Mouse (Mus musculus) adrenal gland, adult 8-10 months (tissue): Measurements from ENCODE around the gene Blvrb. TPM values are rescaled to one million over a fixed set of nuclear protein-coding genes. Genes with fewer than 3 reads are reported as not detected.
A peak's percentile ranks its signal among the peaks of the same experiment; 100 is the strongest.

Experiments
- DNase-seq: peaks from one replicate; pipeline ENCODE4 v3.0.0; 2022
- total RNA-seq, 4 experiments: library from RNA; stranded (reverse); gene quantifications; 2 replicates each; pipeline ENCODE4 v1.2.4; 2022

Gene Blvrb
- total RNA-seq, 4 experiments from 2014 or later, result 33.7 to 49.5 (median 44.8) TPM

DNA sequence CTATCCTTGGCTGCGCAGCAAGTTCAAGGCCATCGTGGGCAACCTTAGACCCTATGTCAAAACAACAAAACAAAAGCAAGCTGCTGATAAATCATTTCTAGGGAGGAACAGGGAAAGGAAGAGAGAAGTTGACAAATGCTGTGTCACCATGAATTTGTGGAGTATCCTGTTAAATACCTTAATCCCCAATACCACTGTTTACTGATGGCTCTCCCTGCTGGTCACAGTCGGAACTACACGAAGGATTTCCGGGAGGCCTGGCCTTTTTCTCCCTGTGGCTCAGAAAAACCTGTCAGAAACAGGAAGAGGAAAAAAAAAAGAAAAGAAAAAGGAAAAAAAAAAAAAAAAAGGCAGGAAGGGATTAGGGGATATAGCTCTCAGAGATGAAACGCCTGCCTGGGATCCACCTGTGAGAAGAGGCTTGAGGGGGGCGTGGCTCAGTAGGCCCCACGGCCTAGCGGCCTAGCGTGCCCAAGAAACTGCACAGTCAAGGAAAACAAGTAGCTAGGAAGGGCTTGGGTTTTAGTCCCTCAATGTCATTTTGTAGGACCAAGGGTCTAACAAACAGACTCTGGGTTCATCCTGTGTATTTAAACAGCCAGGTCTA is 1.6 kb downstream of the Blvrb start:
- peak; percentile 52 for DNase-seq

DNA sequence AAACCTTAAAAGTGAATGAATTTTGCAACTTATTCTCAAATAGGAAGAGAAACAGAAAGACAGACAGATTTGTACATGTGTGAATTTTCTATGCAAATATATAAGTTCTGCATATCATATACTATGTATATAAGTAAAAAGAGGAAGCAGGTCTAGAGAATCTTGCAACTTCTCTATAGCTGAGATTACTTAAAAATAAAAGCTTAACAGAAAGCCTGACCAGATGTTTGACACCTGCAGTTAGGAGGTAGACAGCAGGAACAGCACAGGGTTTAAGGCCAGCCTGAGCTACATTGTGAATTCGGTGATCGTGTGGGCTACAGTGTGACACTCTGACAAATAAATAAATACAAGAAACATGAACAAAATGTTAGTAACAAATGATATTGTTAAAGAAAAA is 3.6 kb downstream of the Blvrb start:
- no peak for DNase-seq

DNA sequence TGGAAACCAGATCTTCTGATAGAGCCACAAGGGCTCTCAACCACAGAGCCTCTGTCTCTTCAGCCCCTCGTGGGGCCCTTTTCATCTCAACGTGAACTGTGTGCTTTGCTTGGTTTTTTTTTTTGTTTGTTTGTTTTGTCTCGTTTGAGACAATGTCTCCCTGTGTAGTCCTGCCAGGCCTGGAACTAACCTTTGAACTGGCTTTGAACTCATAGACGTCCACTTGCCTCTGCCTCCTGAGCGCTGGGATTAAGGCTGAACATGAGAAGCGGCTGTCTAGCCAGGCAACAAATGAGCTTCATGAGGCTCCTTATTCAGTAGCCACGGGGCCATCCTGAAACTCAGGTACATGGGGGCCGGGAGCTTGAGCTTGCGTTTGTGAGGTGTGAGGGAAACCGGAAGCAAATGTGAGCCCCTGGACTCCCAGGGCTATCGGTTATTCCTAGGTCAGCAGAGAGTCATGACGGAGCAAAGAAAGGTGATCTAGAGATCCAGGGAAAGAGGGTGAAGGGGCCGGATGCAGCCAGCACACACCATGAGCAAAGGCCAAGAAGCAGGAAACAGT is 4.5 kb downstream of the Blvrb start:
- DNase-seq, result no peak

DNA sequence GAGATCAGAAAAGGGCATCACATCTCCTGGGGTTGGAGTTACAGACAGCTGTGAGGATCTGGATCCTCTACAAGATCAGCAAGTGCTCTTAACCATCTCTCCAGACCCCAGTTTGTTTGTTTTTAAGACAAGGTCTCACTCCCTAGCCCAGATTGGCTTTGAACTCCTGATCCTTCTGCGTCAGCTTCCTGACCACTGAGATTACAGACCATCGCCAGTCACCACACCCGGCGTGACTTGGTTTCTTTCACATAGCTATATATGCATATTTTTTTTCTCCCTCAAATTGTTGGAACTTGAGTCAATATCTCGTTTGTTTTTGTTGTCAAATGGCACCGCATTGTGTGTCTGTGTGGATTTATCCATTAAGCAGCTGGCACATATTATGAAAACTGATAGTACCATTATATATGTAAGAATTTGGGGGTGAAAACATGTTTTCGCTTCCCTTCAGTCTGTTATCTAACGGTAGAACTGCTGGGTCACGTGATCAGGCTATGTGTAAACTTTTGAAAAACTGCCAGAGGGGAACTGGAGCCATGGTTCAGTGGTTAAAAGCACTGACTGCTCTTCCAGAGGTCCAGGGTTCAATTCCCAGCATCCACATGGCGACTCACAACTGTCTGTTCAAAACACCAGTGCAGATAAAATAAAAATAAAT is 6.8 kb downstream of the Blvrb start:
- DNase-seq, result no peak

DNA sequence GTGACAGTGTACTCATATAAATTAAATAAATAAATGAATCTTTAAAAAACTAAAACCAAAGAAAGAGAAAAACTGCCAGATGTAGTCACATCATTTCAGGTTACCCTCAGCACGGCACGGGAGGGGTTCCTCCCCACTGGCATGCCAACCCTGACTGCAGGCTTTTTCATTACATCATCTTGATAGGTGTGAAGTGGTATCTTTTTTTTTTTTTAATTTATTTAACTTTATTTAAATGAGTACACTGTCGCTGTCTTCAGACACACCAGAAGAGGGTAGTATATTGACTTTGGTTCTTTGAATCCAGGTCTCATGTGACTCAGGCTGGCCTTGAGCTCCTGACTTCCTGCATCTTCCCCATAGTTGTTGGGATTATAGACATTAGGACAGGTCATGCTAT is 7.5 kb downstream of the Blvrb start:
- DNase-seq, result no peak

DNA sequence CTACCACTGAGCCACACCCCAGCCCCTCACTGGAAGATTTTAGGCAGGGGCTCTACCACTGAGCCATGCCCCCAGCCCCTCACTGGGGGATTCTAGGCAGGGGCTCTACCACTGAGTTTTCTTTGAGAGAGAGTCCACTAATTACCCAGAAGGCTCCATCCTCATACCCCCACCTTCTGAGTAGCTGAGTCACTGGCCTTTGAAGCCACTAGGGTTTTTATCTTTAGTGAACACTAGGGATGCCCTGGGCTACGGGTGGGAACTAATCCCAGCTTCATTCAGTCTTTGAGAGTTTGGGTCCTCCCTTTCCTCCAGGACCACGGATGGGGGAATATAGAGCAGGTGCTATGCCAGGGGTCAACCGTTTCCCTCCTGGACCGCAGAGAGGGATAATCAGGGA is 10.8 kb downstream of the Blvrb start:
- DNase-seq, result no peak

DNA sequence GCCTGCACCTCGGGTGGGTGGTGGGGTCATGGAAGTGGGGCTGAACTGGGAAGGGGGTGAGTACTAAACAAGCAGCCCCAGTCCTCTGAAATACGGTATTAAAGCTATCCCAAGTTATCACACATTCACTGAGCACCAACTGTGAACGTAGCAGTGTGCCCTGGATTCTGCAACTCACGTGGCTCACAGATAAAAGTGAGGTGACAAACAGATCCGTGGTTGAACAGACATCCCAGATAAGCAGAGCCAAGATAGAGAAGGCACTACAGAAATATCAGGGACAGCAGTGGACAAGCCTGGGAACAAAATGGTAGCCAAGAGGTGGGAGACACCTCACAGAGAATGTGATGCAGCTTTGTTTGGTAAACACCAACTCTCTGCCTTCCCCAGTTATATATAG is 11.9 kb downstream of the Blvrb start:
- no peak for DNase-seq

DNA sequence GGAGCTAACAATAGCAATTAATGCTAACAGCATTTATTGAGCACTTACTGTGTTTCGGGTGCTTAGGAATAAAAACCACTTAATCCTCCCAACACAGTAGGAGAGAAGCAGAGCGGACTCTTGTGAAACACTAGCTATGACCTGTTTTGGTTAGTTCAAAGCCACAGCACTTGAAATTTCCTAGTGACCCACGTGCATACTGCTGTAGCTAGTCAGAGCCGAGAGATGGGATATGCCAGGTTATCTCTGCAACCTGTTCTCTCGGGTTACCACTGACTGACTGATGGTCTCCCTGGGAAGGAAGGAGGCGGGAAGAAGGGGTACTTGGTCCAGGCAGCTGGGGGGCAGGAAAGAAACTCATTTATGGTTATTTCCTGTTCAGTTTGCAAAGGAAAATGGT is 12.7 kb downstream of the Blvrb start:
- DNase-seq, result no peak

DNA sequence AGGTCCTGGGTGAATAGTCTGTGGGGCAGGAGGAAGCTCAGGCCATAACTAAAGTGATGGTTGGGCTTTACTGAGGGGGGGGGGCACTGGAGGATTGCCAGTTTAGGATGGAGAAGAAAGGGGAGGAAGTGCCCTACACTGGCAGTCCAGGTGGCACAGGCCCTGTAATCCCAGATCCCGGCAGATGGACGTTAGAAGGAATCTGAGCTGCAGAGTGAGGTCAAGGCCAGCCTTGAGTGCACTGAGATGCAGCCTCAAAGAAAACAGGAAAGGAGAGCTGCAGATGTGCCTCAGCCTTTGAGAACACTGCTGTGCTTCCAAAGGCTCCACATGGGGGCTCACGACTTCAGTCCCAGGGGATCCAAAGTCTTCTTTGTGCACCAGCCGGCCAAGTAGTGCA is 19.9 kb downstream of the Blvrb start:
- DNase-seq, result no peak

DNA sequence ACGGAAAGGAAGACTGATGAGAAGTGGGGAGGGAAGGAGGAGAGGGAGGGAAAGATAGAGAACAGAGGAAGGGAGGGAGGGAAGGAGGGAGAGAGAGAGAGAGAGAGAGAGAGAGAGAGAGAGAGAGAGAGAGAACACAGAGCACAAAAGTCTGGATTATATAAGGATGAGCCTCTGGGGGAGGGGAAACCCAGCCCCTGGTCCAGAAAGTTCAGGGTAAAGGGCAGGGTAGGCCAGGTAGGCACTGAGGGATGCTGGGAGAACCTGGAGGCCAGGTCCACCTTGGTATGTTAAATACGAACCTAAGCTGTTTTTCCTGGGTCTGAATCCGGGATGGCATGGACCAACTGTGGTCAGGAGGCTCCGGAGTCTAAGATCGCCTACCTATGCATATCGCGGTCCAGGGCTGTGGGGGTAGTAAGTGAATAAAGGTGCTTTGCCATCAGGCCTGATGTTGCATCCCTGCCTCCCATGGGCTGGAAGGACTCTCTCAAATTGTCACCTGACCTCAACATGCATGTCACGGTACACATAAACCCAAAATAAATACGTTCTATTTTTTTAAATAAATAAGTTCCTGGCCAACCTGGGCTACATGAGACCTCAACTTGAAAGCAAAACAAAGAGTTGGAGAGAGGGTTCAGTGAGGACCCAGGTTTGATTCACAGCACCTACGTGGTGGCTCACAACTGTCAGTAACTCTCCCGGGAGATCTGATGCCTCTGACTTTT is 23.8 kb downstream of the Blvrb start:
- no peak for DNase-seq

DNA sequence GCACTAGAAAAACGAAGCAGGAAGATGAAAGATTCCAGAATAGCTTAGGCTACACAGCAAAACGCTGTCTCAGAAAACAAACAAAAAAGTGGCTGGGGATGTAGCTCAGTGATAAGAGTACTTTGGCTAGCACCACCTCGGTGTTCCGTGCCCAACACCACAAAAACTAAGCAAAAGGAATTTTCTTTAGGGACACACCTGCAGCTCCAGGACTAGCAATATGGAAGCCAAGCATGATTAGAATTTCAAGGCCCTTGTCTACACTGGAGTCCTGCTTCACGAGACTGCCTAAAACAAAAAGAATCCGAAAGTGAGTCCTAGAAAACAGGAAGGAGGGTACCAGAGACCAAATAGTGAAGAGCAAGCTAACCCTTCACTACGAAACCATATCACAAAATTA is 24.8 kb downstream of the Blvrb start:
- DNase-seq, result no peak

DNA sequence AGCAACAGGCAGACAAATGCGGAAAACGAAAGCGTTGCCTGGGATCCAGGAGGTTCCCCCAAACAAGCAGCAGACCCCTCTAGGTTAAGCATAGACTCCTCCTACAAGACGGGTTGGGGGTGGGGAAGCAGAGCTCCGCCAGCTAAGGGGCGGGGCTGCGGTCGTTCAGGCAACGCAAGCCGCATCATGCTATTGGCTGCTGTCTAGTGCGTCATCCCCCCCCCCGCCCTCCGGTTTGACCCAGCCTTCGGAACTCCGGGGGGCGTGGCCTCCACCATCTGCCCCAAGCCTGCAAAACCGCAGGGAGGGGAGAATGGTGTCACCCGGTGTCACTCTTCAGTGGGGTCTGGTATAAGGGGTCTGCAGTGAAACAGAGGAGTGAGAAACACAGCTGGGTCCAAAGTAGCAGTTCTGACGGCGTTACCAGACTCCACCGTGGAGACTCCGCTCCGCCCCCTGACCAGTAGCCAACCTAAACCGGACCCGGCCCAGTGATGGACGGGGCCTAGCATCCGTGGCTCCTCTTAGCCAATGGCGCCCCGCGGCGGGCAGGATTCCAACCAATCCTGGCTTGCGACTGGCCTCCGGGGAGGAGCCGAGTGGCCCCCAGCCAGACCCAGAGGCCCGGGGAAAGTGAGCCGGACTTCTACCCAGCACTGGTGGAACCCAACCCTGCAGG is 25.5 kb downstream of the Blvrb start, which contains the start of gene Sertad3:
Gene Sertad3 (plus strand): TSS at position 613 of the 679 bp plus-strand sequence.
- DNase-seq, result peak; percentile 99

DNA sequence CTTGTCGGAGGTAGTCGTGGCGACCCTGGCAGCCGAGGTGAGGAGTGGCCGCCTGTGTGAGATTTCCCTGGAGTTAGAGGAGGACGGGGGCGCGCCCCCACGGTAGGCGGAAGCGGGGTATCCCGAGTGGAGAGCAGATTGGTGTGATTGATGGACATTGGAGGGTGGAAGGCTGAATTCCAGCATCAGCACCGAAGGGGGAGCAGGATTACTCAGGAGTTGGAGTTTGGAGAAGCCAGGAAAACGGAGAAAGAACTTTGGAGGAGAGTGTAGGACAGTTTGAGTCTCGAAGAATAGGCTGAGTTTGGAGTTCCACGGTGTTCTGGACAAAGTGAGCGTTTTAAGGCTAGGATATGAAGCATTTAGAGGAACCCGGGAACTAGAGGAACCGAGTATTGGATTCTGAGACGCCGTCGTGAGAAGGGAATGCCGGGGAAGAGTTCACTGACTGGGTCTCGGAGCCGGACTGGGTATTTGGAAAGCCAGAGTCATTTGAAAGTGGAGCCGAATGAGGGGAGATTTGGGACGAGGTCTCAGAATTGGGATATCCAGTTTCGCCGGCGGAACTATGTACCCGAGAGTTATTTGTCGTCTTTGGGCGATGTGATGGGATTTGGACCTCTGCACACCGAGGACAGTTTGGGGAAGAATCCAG is 26.2 kb downstream of the Blvrb start:
- DNase-seq, result no peak

DNA sequence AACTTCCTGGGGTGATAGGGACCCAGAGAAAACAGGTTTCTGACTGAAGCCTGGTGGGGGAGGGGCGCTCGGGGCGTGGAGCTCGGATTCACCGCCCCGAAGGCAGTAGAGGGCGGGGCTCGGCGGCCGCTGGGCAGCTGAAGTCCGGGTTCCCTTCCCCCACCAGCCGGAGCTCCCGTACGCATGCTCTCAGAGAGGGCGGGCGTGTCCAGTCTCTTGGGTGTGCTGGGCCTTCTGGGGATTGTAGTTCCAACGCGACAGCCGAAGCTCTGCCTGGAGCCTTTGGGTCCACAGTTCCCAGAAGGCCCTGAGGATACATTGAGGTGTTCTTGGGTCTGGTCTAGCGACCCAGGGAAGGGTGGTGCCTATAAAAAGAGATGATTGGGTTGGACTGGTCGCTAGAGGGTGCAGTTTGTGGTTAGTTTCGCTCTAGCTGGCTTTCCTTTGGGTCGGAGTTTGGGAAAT is 26.7 kb downstream of the Blvrb start:
- DNase-seq, result peak; percentile 99

DNA sequence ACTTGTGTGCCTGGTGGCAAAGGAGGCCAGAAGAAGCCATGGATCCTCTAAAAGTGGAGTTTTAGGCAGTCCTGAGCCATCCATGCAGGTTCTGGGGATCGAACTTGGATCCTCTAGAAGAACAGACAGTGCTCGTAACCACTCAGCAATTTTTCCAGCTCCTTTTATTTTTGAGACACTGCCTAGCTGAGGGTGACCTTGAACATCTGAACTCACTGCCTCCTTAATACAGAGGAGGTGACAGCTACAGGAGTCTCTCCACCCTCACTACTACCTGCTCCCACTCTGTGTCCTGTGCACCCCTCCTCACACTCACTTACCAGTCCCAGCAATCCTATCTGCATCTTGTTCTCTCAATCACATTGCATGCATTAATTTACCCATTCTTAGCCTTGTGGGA is 27.8 kb downstream of the Blvrb start:
- no peak for DNase-seq

DNA sequence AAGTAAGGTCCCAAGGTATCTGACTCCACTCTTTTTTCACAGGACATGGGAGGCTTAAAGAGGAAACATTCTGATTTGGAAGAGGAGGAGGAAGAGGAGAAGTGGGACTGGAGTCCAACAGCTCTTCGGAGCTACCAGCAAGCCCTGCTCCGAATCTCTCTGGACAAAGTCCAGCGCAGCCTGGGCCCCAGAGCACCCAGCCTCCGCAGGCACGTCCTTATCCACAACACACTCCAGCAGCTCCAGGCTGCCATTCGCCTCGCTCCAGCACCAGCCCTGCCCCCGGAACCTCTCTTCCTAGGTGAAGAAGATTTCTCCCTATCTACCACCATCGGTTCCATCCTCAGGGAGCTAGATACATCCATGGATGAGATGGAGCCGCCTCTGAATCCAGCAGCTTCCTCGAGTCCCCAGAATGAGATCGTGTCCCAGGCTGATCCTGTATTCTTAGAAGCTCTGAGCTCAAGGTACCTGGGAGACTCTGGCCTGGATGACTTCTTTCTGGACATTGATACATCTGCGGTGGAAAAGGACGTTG is 28.4 kb downstream of the Blvrb start:
- DNase-seq, result no peak

DNA sequence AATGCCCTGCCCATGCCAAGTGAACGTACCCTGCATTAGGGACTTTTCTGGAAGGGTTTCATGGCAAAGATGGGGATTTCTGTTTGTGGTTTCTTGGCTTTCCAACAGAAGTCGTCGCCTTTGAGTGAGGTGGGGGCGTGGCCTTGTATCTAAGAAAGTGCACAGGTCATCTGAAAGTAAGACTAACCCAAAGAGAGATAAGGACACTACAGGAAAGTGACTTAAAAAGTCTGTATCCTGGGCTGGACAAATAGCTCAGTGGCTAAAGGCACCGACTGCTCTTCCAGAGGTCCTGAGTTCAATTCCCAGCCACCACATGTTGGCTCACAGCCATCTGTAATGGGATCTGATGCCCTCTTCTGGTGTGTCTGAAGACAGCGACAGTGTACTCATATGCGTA is 30.8 kb downstream of the Blvrb start:
- no peak for DNase-seq

DNA sequence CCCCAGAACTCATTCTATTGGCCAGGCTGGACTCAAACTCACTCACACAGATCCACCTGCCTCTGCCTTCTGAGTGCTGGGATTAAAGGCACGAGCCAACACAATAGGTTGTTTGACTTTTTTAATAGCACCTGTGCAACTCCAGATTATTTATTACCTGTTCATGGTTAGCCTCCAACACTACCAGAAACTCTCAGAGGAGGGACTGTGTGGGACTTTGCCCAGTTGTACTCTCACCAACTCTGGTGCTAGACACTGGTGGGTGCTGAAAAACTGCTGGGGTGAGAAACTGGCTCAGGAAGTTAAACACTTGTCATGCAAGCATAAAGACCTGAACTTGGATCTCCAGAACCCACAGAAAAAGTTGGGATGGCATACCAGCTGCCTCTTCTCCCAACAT is 32.0 kb downstream of the Blvrb start:
- DNase-seq, result no peak

DNA sequence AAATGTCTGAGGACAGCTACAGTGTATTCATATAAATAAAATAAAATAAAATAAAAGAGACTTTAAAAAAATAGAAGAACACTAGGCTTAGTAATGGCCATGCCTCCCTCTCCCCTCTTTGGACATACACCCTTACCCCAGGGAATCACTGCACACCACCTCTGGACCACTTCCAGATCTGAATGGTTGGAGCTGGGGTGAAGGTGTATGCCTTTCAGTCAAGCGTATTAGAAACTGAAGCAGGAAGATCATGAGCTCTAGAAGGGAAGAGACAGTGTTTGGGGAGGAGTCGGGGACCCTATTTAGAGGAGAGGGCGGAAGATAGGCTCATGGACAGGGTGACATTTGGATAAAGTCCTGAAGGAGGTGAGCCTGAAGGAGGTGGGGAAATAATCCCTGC is 32.7 kb downstream of the Blvrb start:
- no peak for DNase-seq

DNA sequence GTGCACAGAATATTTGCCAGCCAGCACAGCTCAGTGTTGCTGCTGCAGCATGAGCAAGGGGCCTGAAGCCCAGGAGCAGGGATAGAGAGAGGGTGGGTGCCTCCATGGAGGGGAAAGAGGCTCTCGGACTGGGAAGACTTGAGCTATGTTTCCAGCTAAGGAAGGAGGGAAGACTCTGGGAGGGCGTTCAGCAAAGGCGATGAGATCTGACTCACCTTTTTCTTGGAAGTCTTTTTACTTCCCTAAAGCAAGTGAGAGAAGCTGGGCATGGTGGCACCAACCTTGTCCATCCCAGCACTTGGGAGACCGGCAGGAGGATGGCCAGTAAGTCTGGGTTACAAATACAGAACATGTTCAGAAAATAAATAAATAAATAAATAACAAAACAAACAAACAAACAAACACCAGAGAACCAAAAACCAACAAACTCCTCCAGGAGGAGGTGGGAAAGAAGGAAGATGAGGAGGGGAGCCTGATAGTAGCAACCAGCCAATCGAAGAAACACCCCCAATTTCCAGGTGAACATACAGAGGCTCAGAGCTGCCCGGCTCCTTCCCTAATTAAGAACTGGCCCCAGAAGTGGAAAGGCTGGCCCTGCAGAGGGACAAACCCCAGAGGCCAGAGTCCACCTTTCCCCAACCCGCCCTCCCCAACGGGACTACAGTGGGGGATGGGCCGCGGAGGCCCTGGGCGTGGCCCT is 33.3 kb downstream of the Blvrb start:
- no peak for DNase-seq

DNA sequence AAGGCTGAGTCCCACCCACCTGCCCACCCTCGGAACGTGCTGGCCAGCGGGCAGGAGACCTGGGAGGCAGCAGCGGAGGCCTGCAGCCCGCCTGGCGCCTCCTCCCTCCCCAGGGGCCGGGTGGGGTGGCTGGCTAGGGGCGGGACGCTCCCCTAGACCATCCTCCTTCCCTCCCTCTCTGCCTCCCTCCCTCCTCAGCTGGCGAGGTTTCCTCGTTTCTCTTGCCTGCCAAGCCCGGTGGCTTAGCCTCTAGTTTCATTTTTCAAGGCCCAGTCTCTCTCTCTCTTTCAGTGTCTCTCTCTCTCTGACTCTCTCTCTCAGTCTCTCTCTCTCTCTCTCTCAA is 33.8 kb downstream of the Blvrb start:
- DNase-seq, result peak; percentile 94

DNA sequence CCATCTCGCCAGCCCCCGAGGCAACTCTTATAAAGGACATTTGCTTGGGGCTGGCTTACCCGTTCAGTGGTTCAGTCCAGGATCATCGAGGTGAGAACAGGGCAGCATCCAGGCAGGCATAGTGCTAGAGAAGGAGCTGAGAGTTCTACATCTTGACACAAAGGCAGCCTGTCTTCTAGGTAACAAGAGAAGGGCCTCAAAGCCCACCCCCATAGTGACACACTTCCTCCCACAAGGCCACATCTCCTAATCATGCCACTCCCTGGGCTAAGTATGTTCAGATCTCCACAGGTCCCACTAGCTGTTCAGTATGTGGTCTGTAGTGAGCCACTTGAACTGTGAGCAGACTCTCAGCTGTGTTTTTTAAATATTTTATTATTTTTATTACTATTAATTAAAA is 36.1 kb downstream of the Blvrb start:
- no peak for DNase-seq
